Mouse (Mus musculus): ENCODE data around the gene Camta2. TPM values are rescaled to one million over a fixed set of nuclear protein-coding genes. Genes with fewer than 3 reads are reported as not detected.
A peak's percentile ranks its signal among the peaks of the same experiment; 100 is the strongest.

The Camta2 gene
- polyA plus RNA-seq (2015; fragmentation: Nextera tagmentation; extraction: Ambion mirVana), result 17.0 and 17.6 TPM in 2 replicates

DNA sequence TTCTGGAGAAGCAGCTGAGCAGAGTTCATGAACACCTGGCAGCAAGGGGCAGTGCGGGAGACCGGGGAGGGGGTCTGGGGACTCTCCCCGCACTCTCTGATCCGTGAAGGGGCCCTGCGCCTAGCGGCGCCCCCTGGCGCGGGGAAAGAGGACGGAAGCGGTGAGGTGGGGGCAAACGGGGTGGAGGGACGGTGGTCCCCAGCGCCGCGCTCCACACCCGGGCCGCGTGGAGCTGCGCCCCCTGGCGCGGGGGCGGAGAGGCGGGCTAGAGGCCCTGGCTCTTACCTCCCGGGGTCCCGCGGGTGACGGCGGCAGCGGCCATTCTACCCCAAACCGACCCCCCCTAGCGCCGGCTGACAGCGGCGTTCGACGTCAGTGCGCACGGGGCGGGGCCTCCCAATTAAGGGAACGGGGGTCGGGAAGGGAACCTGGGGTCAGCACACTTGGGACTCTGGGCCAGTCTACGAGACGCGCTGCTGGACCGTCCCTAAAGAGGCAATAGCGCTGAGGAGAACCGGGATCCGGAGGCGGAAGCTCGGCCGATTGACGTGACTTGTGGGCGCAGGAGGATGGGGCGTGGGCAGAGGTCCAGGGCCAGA lies at the start of gene Camta2:
Gene Camta2 (minus strand): TSS at position 505 of the 599 bp plus-strand sequence.
- Histone ChIP-seq H3K27ac (replicated peaks) (peak within 1 kb of the TSS; percentile 91), H3K4me3 (peak within 1 kb of the TSS; percentile 90), H3K9ac (replicated peaks) (peak within 1 kb of the TSS; percentile 87), H3K36me3 (peaks cover 23% of the 10 kb centered on the region), H3K27me3 (no peaks in the 10 kb centered on the region), H3K9me3 (no peaks in the 10 kb centered on the region), H3K4me1 (peaks cover 25% of the 10 kb centered on the region), H3K4me2 (replicated peaks) (peak within 1 kb of the TSS; percentile 85)
- under 1% methylated on average over 55 of the region's 55 CpGs for WGBS
- ATAC-seq (replicated peaks), result peak; percentile 86

DNA sequence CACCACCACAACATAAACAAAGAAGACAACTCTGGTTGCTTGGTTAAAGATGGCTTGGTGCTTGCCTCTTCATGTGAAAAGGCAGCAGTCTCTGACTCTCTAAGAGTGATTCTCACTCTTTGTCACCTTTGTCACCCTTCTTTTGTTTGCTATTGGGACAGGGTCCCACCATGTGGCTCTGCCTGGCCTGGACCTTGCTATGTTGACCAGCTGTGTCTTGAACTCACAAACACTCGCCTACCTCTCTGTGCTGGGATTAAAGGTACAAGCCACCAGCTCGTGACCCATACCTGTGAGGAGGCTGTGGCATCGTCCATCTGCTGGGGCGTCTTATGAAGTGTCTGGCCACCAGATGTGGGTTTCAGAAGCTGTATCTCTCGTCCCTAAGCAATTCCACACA lies 45.4 kb upstream of the Camta2 start:
- no peaks in the 10 kb centered on the region for H3K4me1 ChIP-seq
- H3K9me3 ChIP-seq, result no peaks in the 10 kb centered on the region
- no peak overlapping the region for H3K9ac ChIP-seq (replicated peaks)
- H3K36me3 ChIP-seq, result peaks cover 7% of the 10 kb centered on the region; the same call in 1 of the 2 replicates
- ATAC-seq (replicated peaks), result no peak
- H3K27me3 ChIP-seq, result no peaks in the 10 kb centered on the region
- no peak overlapping the region for H3K4me2 ChIP-seq (replicated peaks)
- H3K27ac ChIP-seq (replicated peaks), result no peak overlapping the region
- H3K4me3 ChIP-seq, result no peak overlapping the region
- WGBS, result 80% methylated on average over 5 of the region's 5 CpGs

DNA sequence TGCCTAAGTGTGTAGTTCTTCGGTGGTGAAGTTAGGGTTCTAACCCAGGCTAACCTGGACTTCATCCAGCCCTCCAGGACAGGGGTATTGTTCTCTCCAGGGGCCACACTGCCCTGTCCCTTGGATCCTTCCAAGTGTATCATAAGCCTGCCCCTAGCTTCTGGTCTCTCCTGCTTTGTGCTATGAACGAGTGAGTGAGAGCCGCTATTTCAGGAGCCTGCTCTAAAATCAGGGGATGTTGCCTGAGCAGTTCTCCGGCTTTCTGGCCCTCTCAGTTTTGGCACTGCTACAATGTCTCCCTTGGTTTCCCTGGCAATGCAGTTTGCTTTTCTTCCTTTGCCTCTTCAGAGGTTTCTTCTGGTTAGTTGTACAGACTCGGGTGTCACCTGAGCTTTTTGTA lies 43.3 kb upstream of the Camta2 start:
- H3K36me3 ChIP-seq, result peaks cover 26% of the 10 kb centered on the region
- no peak for ATAC-seq (replicated peaks)
- H3K27me3 ChIP-seq, result no peaks in the 10 kb centered on the region
- H3K9me3 ChIP-seq, result no peaks in the 10 kb centered on the region
- no peak overlapping the region for H3K4me3 ChIP-seq
- WGBS, result 57% methylated on average over 5 of the region's 5 CpGs
- peak overlapping the region; percentile 1; the same call in 1 of the 2 replicates for H3K27ac ChIP-seq (replicated peaks)
- H3K4me2 ChIP-seq (replicated peaks), result no peak overlapping the region
- H3K4me1 ChIP-seq, result no peaks in the 10 kb centered on the region
- no peak overlapping the region for H3K9ac ChIP-seq (replicated peaks)

GRCm38 (mm10) chr11:70730427-70731038 lies 42.6 kb upstream of the Camta2 start:
- H3K27me3 ChIP-seq, result no peaks in the 10 kb centered on the region
- no peaks in the 10 kb centered on the region for H3K4me1 ChIP-seq
- peaks cover 33% of the 10 kb centered on the region for H3K36me3 ChIP-seq
- no peak overlapping the region for H3K9ac ChIP-seq (replicated peaks)
- no peak overlapping the region for H3K27ac ChIP-seq (replicated peaks)
- 85% methylated on average over 9 of the region's 9 CpGs for WGBS
- no peaks in the 10 kb centered on the region for H3K9me3 ChIP-seq
- no peak overlapping the region for H3K4me3 ChIP-seq
- no peak for ATAC-seq (replicated peaks)
- no peak overlapping the region for H3K4me2 ChIP-seq (replicated peaks)

DNA sequence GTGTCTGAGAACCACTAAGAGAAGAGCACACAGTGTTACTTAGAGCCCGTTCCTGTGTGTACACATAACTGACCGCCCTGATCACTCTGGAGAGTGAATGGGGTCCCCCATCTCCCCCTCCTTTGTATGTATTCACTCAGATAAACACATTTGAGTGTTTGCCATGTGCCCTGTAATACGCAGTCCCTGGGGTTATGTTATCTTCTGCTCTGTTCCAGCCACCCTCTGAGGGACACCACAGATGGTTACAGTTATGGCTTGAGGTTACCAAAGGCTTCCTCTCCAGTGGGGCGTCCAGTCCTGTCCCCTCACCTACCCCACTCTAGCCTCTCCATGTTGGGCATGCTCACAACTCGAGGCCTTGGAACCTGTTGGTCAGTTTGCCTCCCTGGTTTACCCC lies 39.5 kb upstream of the Camta2 start:
- no peak overlapping the region for H3K4me2 ChIP-seq (replicated peaks)
- no peaks in the 10 kb centered on the region for H3K27me3 ChIP-seq
- H3K4me3 ChIP-seq, result no peak overlapping the region
- no peak overlapping the region for H3K9ac ChIP-seq (replicated peaks)
- H3K27ac ChIP-seq (replicated peaks), result no peak overlapping the region
- no peak for ATAC-seq (replicated peaks)
- H3K9me3 ChIP-seq, result no peaks in the 10 kb centered on the region
- H3K36me3 ChIP-seq, result peaks cover 57% of the 10 kb centered on the region
- H3K4me1 ChIP-seq, result no peaks in the 10 kb centered on the region
- 88% methylated on average over 5 of the region's 5 CpGs for whole genome bisulfite sequencing

- H3K4me2 ChIP-seq (replicated peaks), result no peak overlapping the region
- peaks cover 62% of the 10 kb centered on the region for H3K36me3 ChIP-seq
- no peak overlapping the region for H3K9ac ChIP-seq (replicated peaks)
- no peaks in the 10 kb centered on the region for H3K4me1 ChIP-seq
- H3K4me3 ChIP-seq, result no peak overlapping the region
- no peak for ATAC-seq (replicated peaks)
- WGBS, result 97% methylated on average over 2 of the region's 2 CpGs
- H3K9me3 ChIP-seq, result no peaks in the 10 kb centered on the region
- H3K27ac ChIP-seq (replicated peaks), result no peak overlapping the region
- no peaks in the 10 kb centered on the region for H3K27me3 ChIP-seq
Measured at GRCm38 (mm10) chr11:70726585-70726984, 38.7 kb upstream of the Camta2 start.

- Histone ChIP-seq H3K27me3 (no peaks in the 10 kb centered on the region), H3K4me2 (replicated peaks) (no peak overlapping the region), H3K36me3 (peaks cover 79% of the 10 kb centered on the region), H3K4me3 (no peak overlapping the region), H3K9ac (replicated peaks) (no peak overlapping the region), H3K4me1 (no peaks in the 10 kb centered on the region), H3K27ac (replicated peaks) (no peak overlapping the region), H3K9me3 (no peaks in the 10 kb centered on the region)
- 94% methylated on average over 9 of the region's 9 CpGs for WGBS
- ATAC-seq (replicated peaks), result no peak
Measured at GRCm38 (mm10) chr11:70724706-70725105, 36.8 kb upstream of the Camta2 start.

DNA sequence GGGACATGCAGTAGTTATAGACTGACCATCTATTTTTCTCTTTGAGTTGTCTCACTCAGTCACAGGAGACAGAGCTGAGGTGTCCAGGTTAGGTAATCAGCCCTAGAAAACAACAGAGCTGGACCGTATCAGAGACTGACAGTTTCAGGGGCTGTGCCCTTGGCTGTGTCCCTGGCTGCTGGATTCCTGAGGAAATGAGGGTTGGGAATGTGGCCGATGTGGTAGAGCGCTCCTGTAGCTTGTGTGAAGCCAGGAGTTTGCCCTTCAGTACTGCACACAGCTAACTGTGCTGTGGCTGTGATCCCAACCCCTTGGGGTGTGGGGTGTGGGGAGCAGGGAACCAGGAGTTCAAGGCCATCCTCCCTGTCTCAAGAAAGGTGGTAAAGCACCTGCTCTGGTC lies 33.2 kb upstream of the Camta2 start:
- no peak overlapping the region for H3K4me3 ChIP-seq
- ATAC-seq (replicated peaks), result no peak
- H3K27ac ChIP-seq (replicated peaks), result no peak overlapping the region
- WGBS, result 97% methylated on average over 3 of the region's 3 CpGs
- no peaks in the 10 kb centered on the region for H3K4me1 ChIP-seq
- peaks cover 73% of the 10 kb centered on the region for H3K36me3 ChIP-seq
- no peak overlapping the region for H3K9ac ChIP-seq (replicated peaks)
- no peaks in the 10 kb centered on the region for H3K9me3 ChIP-seq
- H3K27me3 ChIP-seq, result no peaks in the 10 kb centered on the region
- no peak overlapping the region for H3K4me2 ChIP-seq (replicated peaks)

DNA sequence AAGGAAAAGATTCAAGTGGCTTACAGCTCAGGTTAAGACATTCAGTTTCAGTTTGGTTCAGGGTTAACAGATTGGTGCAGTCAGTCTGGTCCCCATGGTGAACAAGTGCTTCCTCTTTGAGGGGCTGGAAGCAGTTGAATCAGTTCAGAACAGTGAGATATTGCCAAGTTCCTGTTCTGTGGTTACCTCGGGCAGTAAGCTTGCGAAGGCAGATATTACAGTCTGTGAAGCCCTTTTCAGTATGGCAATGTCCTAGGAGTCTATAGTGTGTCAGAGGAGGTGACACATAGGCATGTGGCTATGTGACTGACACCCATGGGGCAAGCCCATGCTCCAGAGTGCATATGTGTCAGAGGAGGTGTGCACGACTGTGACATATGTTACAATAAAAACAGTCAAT lies 32.7 kb upstream of the Camta2 start:
- Histone ChIP-seq H3K4me3 (no peak overlapping the region), H3K4me2 (replicated peaks) (no peak overlapping the region), H3K27me3 (no peaks in the 10 kb centered on the region), H3K36me3 (peaks cover 68% of the 10 kb centered on the region), H3K4me1 (no peaks in the 10 kb centered on the region), H3K9ac (replicated peaks) (no peak overlapping the region), H3K9me3 (no peaks in the 10 kb centered on the region), H3K27ac (replicated peaks) (no peak overlapping the region)
- 98% methylated on average over 3 of the region's 3 CpGs for WGBS
- no peak for ATAC-seq (replicated peaks)

DNA sequence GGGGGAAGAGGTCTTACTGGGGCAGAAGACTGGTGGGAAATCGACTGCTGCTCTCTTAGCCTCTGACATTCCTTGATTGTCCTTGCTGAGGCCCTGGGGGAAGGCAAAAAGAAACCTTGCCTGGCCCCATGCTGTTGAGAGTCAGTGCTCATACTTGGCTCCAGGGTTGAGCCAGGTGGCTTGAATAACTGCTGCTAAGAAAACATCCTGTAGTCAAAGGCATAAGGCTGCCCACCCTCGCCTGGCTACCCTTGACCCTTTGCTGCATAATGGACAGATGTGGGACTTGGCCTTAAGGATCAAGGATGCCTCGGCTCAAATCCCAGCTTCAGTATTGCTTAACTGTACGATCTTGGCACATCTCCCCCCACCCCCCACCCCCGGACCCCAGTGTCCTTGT lies 30.6 kb upstream of the Camta2 start:
- 87% methylated on average over 5 of the region's 5 CpGs for WGBS
- Histone ChIP-seq H3K4me3 (no peak overlapping the region), H3K36me3 (peaks cover 47% of the 10 kb centered on the region), H3K27me3 (no peaks in the 10 kb centered on the region), H3K9me3 (no peaks in the 10 kb centered on the region), H3K4me2 (replicated peaks) (no peak overlapping the region), H3K27ac (replicated peaks) (no peak overlapping the region), H3K9ac (replicated peaks) (no peak overlapping the region), H3K4me1 (no peaks in the 10 kb centered on the region)
- ATAC-seq (replicated peaks), result no peak

- Histone ChIP-seq H3K9ac (replicated peaks) (no peak overlapping the region), H3K4me3 (no peak overlapping the region), H3K27ac (replicated peaks) (no peak overlapping the region), H3K9me3 (no peaks in the 10 kb centered on the region), H3K4me2 (replicated peaks) (no peak overlapping the region), H3K27me3 (no peaks in the 10 kb centered on the region), H3K36me3 (peaks cover 45% of the 10 kb centered on the region), H3K4me1 (no peaks in the 10 kb centered on the region)
- no peak for ATAC-seq (replicated peaks)
- 94% methylated on average over 6 of the region's 6 CpGs for WGBS
Measured at GRCm38 (mm10) chr11:70715832-70716231, 27.9 kb upstream of the Camta2 start.

DNA sequence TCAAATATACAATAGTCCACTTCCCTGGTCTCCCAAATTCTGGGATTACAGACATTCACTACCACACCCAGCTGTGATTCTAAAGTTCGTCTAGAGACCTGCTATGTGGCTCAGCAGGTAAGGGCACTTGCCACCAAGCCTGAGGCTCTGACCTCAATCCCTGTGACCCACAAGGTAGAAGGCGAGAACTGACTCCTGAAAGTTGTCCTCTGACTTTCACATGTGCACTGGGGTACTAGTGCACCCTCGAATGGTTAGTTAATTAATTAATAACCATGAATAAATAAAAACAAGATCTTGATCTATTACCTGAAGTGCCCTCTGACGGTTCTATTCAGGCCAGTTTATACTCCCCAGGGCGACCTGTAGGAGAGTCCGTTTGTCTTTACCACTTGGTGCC lies 25.3 kb upstream of the Camta2 start:
- Histone ChIP-seq H3K4me1 (no peaks in the 10 kb centered on the region), H3K9me3 (no peaks in the 10 kb centered on the region), H3K4me2 (replicated peaks) (no peak overlapping the region), H3K27ac (replicated peaks) (no peak overlapping the region), H3K36me3 (peaks cover 31% of the 10 kb centered on the region), H3K27me3 (no peaks in the 10 kb centered on the region), H3K9ac (replicated peaks) (no peak overlapping the region), H3K4me3 (no peak overlapping the region)
- ATAC-seq (replicated peaks), result no peak
- 87% methylated on average over 6 of the region's 6 CpGs for WGBS

DNA sequence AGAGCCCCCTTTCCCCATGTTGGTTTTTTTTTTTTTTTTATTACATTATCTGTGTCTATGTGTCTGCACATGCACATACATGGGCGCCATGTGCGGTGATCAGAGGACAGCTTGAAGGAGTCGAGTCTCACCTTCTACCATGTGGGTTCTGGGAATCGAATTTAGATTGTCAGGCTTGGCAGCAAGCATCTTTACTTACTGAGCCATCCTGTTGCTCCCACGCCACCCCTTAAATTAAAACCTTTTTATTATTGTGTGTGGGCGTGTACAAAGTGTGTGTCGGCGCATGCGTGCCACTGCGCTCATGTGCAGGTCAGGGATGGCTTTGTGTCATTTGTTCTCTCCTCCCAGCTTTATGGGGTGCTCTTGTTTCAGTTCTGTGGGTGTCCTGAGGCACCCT lies 23.1 kb upstream of the Camta2 start:
- H3K36me3 ChIP-seq, result peaks cover 43% of the 10 kb centered on the region
- 94% methylated on average over 10 of the region's 10 CpGs for WGBS
- H3K27me3 ChIP-seq, result no peaks in the 10 kb centered on the region
- no peak for ATAC-seq (replicated peaks)
- no peak overlapping the region for H3K4me2 ChIP-seq (replicated peaks)
- H3K27ac ChIP-seq (replicated peaks), result no peak overlapping the region
- no peaks in the 10 kb centered on the region for H3K9me3 ChIP-seq
- no peaks in the 10 kb centered on the region for H3K4me1 ChIP-seq
- H3K9ac ChIP-seq (replicated peaks), result no peak overlapping the region
- no peak overlapping the region for H3K4me3 ChIP-seq

Measured in forebrain, embryonic 15.5 days (tissue).